Mouse (Mus musculus) frontal cortex, postnatal 10 days (tissue): ENCODE measurements around the gene Ajm1.

ENCODE experiments used
- DNase-seq, 2 experiments: peaks; one replicate each; pipeline ENCODE4 v3.0.0; 2022; ENCODE audit warnings: low spot score in 2 of 2, mixed read lengths in 1 of 2

Gene Ajm1

DNA sequence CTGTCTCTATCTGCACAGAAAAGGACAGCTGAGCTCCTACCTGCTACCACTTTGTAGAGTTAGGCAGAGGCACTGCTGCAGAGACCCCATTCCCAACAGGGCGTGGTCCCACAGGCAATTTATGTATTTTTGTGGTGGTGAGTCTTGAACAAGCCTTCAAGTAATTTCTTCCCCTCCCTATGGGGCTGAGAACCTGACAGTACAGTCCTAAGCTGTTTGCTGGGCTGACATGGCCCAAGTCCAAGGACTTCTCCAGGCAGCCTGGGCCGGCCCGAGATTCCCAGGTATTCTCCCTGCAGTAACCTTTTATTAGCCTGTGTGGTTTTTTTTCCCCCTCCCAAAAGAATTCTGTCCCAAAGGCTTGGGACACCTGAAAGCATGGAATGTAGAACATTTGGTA, 2.6 kb upstream of the Ajm1 start:
- peak in 1 of 2 experiments; percentile 8 for DNase-seq

- peak in 1 of 2 experiments; percentile 18 for DNase-seq
These were observed 2.0 kb upstream of the Ajm1 start for GRCm38 (mm10) chr2:25583571-25583970.

- DNase-seq: peak in 1 of 2 experiments; percentile 29
These were observed 1.5 kb upstream of the Ajm1 start for GRCm38 (mm10) chr2:25583120-25583481.

- DNase-seq: peak; percentile 83 to 88
These were observed 1.0 kb upstream of the Ajm1 start for GRCm38 (mm10) chr2:25582466-25583119.

DNA sequence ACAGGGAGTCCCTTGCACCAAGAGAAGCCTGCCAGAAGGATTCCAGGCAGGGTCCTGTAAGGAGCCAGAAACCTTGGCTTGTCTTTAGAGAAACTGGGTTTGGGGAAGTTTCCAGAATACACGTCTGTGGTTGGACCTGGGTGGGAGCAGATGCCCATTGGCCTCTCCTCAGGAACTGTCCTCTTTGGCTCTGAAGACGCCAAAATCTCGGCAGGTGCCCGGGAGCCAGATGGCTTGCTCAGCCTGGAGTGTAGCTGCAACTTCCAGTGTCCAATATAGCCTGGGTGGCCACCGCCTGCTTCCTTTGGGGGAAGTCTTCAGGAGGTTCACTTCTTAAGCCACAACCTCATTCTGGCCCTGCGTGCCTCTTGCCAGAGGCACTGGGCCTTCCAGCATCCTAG, 344 bp upstream of the Ajm1 start:
- DNase-seq: peak in 1 of 2 experiments; percentile 44

DNA sequence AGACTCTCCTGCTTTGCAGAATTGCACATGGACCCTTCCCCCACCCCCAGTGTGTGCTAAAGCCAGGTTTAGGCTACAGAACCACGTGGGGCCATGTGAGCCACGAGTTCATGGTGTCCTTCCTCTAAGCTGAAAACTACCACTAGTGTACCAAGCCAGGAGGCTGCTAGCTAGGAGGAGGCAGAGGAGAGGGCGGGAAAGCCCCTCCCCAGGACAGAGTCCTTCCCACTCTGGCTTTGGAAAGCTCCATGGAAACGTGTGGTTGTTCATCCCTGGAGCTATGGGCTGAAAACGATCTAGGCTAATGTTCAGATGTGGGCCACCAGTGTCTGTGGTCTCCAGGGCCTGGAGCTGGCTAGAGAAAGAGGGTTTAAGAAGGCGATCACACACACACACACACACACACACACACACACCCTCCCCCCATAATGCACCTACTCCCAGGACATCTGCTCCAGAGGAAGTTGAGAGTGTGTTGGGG, 896 bp downstream of the Ajm1 start:
- DNase-seq: peak in 1 of 2 experiments; percentile 24

GRCm38 (mm10) chr2:25579737-25580460, 1.7 kb downstream of the Ajm1 start:
- peak in 1 of 2 experiments; percentile 46 for DNase-seq

GRCm38 (mm10) chr2:25578796-25579736, 2.5 kb downstream of the Ajm1 start:
- peak in 1 of 2 experiments; percentile 39 for DNase-seq

DNA sequence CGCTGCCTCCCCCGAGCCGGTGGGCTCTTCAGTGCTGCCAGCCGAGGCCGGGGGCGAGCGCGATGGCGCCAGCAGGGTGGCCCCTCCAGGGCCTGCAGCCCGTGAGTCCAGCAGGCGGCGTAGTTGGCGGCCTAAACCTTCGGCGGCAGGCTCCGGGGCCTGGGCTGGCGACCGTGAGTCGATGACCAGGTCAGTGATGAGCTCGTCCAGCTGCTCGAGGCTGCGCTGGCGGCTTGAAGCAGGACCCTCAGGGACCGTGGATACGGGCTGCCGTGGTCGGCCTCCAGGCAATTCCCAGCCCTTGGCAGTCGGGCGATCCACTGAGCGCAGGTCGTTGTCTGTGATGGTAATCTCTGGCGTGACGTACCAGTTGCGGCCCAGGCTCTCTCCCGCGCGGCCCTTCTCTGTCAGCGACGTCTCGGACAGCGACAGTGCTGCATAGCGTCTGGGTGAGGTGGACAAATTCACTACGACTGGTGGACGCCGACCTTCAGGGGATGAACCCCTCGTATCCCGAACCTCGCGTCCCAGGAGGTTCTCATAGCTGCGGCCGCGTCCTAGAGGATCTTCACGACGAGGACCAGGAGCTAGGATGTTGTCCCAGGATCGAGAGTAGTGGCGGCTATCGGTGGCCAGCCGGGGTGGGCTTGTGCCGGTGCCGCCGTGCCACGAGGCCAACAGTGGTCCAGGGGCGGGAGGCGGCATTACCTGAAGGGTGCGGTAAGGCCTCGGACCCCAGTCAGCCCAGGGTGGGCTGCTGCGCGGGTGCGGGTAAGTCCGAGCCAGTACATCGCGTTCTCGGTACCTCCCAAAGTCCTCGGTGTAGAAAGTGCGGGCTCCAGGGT, 3.4 kb downstream of the Ajm1 start:
- DNase-seq: peak in 1 of 2 experiments; percentile 31

DNA sequence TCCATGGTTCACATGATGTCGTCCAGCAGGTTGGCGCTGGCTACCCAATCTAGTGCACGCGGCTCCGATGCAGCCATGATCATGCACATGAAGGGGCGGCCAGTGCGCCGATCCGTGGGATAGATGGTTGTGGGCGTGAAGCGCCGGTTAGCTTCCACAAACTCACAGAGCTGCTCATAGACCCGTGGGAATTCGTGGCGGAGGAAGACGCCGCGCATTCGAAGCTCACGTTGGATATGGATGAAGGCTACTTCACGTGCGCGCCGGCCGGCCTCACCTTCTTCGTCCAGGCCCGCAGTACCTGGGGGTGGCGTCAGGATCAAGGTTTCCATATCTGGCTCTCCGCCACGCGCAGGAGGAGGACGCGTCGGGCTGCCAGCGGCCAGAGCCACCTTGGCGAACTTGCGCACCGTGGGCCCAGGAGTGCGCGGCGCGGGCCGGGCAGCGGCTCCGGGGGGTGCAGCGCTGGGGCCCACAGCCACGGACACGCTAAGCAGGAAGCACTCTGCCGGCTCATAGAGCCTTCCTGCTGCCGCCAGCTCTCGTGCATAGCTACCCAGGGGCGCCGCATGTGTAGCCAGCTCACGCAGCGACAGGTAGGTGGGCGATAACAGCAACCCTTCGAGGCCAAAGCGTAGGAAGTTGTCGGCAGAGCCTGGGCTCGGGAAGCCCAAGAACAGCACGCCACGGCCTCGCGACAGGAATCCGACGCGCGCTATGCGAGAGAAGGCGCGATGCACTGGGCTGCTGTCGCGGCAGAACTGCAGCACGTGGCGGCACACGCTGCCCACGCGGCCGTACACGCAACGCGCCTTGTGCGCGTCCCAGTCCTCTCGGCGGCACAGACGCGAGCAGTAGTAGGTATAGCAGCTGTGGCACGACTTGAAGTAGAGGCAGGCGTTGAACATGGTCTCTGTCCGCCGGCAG, 4.3 kb downstream of the Ajm1 start:
- DNase-seq: peak in 1 of 2 experiments; percentile 22

GRCm38 (mm10) chr2:25576028-25576850, 5.3 kb downstream of the Ajm1 start:
- DNase-seq: peak in 1 of 2 experiments; percentile 9

DNA sequence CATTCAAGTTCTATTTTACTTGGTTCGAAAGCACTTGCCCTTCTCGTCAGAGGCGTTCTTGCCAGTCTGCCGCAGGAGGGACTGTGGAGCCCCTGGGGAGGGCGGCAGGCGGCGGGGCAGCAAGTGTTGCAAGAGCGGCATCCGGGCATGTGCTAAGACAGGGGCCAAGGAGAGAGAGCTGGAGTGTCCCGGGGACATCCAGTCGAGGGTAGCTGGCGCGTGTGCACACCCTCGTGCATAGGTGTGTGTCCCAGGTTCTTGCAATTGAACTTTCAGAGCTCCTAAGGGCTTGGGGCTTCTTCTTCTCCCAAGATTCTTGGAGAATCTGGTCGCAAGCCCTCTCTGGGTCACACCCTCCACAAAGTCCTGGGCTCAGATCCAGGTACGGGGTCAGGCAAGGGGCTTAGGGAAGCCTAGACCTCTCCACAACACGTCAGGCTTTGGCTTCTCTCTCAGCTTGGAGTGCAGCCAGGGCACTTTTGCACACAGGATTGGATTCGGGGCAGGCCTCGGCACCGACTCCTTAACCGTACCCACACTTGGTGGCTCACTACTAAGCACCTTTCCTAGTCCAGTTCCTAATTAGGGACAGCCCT, 6.0 kb downstream of the Ajm1 start:
- peak in 1 of 2 experiments; percentile 36 for DNase-seq

GRCm38 (mm10) chr2:25574579-25575431, 6.8 kb downstream of the Ajm1 start, which contains the start of the genes Mamdc4 and Phpt1:
Gene Mamdc4 (minus strand): TSS chr2:25574845.
Gene Phpt1 (minus strand): TSS chr2:25575224.
- DNase-seq: peak; percentile 95 to 96

DNA sequence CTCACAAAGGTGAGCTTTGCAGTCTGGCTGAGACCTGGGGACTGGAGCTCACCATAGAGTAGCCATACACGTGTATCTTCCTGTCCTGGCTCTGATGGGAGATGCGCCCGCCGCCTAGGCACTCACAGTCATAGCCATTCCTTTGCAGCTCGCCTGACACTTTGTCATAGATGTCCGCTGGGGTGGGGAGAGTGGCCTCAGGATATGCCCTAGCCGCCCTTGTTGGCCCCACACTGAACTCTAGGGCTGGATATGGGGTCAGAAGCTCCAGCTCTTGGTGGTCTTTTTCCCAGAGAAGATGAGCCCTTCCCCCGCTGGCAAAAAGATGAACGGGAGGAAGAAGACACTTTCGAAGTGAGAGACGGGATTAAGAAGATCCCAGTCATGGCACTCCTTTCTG, 7.4 kb downstream of the Ajm1 start:
- no peak for DNase-seq

DNA sequence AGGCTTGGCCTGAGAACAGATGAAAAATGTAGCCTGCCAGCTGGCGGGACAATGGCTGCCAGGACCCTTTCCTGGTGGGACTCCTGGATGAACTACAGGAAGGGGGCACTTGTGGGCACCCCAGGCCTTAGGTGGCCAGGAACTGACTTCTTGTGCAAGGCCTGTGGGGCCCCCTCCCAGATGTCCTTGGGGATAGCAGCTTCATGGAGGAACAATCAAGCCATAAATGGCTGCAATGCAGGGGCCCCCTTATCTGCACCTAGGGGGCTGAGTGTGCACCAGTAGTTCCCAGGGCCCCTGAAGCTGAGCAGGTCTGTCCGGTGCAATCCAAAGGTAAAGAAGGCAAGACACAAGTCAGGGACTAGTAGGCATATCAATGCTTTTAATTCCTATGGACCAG, 8.5 kb downstream of the Ajm1 start:
- no peak for DNase-seq

DNA sequence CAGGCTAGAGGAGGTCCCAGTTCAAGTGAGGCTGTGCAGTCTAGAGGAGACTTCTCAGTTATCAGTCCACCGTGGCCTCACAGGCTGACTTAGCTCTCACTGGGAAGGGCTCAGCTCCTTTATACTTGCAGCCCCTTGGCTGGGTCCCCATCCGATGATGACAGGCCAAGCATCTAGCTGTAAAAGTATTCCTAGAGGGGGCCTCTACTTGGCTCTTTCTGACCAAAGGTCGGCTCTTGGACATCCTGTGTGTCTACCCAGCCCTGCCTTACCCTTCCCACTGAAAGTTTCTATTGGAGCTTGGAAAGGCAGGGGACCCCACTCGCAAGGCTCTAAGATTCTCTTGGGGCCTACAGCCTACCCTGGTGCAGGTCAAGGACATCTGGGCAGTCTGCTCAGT, 10.3 kb downstream of the Ajm1 start:
- DNase-seq: no peak

DNA sequence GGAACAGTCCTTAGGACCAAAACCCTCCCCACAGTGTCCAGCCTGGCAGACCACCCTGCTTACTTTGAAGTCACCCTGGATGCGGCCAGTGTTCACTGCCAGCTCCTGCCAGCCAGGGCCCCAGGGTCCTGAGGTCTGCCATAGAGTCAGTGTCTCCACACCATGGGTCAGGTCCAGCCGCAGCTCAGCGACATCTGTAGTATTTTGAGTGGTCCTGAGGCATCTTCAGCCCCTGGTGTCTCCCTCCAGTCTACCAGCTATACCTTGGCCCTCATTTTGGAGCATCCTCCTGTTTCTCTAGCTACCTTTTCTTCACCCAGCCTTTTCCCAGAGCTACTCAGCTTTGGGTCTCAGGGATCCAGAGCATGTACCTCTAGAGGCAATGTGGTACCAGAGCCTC, 12.2 kb downstream of the Ajm1 start:
- DNase-seq: no peak
